Mouse (Mus musculus) gastrocnemius, adult 18-20 months (tissue): ENCODE measurements at regions not wholly inside any gene's neighbourhood (a gene's known extent, or its start where the extent isn't known, plus 50 kb on each side); places are given as distances from the start of the nearest gene placed in this dataset.
A peak's percentile ranks its signal among the peaks of the same experiment; 100 is the strongest.

Experiments
- DNase-seq: peaks from one replicate; pipeline ENCODE4 v3.0.0; 2021; ENCODE audit warnings: low spot score

DNA sequence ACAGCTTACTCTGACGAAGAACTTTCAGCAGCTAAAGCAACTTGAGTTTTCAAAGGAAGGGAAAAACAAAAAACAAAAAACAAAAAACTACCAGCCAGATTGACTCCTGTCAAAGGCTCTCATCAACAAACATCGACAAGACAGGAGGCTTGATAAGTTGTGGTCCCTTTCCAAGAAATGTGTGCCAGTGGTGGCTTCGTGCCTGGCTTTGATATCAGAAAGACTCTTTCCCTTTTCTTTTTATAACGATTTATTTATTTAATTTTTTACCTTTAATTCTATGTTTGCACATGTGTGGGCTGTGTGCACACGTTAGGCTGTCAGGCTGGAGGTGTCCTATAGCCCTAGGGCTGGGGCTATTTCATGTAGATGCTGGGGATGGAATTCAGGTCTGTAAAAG is 60.4 kb downstream of the Dact1 start:
- DNase-seq, result no peak

DNA sequence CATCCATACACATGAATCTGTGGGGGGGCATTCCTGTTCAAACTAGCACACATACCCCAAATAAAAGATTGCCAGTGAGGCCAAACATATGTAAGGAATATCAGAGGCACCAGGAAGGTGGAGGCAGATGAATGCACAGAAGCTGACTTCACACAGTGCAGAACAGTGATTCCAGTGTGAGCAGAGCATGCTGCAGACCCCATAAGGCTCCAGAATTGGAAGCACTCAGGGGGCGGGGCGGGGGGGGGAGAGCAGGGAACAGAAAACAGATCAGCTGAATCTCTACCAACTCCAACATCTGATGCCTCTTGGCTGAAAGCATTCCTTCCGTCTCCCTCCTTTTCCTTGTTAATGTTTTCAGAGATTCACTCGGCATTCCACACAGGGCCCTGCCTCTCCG is 62.3 kb downstream of the Dact1 start:
- DNase-seq, result no peak

DNA sequence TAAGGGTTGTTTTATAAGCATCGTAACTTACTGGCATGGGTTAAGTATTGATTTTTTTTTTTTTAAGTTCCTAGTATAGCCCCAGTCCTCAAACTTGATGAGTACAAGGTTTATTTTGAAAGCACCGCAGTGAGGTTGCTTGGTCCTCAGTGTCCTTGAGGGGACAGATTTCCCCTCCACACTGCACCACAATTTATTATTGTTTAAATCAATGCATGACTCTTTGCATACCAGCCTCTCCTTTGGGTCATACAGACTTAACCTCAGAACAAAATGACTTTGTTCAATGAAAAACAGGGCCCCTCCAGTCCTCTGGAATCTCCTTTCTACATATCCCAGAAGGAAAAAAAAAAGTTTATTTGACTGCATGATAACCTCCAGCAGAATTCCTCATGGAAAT is 63.9 kb downstream of the Dact1 start:
- DNase-seq, result no peak

DNA sequence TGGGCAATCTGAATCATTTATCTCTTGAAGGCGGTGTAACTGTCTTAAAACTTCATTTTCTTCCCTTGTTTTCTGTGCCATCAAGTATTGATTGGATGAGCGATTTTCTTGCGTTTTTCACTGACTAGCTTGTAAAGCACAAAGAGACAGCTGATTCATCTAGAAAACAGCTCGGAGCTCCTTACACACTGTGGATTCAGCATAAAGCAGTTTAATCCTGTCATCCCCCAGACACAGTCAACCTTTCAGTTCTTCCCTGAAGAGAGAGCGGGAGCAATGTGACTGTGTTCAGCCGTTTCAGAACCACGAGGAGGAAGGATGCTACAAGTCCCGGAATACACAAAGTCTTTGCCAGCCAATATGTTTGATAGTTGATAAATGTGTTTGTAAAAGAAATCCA is 66.8 kb downstream of the Dact1 start:
- DNase-seq, result no peak

DNA sequence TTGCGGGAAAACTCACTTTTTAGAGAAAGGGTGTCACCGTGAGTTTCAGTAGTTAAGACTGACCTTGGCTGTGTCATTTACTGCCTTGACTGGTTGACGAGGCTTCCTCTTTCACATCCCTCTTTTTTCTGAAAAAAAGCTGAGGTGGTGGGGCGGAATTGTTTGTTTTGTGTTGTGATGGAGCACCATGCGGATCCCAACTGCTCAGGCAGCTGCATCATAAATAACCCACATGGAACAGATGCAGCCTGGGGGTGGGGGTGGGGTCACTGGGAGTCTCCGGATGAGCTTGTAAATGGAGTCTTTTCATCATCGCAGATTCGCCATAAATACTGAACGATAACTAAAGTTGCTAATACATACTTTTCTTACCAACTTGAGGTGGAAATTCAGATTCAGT is 67.3 kb downstream of the Dact1 start:
- peak; percentile 22 for DNase-seq

DNA sequence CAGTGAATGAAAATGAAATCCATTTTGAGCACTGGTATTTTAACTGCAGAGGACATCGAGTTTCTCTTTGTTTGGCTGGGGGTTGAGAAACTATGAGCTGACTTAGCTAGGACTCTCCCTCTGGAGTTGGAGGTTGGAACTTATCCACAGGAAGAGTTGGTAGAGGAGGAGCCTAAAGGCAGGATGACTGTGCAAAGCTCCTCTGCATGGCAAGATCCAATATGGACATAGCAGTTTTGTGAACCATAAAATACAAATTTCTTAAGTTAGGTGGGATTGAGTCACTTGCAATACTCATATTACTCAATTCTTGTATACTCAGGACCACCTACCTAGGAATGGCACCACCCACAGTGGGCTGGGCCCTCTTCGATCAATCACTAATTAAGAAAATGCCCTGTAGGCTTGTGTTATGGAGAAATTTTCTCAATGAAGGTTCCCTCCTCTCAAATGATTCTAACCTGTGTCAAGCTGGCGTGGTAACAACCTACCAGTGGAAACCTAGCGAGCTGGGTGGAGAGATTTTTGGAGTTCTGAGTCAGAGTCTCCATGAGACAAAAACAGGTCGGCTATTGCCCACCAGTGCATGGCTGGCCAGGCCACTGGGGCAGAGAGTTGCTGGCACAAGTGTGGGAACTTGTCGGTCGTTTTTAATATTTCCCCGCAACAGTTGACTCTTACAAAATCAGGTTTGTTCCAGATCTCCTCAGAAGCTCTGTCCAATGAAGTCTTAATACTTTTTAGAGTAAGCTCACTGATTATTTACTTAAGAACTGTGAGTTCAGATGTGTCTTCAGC is 70.1 kb downstream of the Dact1 start:
- DNase-seq, result peak; percentile 40

DNA sequence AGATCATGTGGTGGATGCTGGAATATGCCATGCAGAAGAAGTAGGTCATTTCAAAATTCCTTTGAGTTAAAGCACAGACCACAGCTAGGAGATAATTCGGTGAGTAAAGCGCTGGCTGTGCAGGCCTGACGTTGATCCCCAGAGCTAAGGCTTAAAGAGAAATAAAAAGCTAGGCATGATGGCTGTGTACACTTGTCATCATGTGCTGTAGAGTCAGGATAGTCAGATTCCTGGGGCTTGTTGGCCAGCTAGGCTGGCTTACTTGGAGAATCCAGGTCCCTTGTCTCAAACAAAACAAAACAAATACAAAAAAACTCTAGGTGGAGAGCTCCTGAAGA is 70.7 kb downstream of the Dact1 start:
- no peak for DNase-seq

DNA sequence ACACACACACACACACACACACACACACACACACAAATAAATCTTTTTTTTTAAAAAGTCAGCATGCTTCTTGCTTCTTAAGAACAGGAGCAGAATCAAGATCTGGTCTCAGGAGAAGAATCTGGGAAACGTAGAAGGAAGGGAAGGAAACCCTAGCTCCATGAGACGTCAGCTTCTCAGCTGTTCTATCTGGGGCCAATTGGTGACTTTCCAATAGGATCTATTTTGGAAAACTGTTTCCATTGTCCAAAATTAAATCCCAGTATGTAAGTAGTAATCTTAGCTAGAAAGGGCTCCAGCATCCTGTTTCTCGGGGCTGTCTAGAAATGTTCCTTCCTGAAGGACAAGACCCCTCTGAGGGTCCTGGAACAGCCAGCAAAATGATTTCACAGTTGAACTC is 76.6 kb downstream of the Dact1 start:
- DNase-seq, result peak; percentile 73

DNA sequence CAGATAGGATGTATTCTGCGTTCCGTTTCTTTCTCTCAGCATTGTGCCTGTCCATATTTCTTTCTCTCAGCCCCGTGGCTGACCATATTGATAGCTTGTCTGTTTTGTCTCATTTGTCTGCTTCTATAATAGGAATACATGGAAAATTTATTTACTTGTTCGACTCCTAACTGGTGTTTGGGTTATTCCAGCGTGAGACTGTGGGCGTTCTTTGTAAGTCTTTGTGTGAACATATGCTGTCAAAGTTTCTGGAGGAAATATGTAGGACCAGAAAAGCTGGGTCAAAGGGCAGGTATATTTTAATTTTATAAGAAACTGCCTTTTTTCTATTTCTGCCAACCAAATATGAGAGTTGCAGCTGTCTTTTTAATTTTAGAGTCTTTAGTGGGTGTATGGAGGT is 81.8 kb downstream of the Dact1 start:
- DNase-seq, result no peak

DNA sequence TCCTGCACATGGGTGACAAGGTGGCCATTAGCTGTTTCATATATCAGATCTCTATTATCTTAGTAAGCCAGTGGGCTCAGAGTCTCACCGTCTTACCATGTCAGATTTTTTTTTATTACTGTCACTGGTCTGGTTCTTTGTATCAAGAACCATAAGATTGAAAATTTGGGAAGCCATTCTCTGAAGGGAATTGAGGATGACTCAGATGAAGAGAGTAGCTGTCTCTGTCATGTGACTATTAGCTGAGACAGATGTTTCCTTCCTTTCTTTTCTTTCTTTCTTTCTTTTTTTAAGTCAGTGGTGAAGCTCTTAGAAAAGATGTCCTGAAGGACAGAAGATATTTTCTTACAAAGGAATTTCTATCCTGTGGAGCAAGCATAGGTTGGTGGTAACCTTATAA is 84.1 kb downstream of the Dact1 start:
- DNase-seq, result no peak

DNA sequence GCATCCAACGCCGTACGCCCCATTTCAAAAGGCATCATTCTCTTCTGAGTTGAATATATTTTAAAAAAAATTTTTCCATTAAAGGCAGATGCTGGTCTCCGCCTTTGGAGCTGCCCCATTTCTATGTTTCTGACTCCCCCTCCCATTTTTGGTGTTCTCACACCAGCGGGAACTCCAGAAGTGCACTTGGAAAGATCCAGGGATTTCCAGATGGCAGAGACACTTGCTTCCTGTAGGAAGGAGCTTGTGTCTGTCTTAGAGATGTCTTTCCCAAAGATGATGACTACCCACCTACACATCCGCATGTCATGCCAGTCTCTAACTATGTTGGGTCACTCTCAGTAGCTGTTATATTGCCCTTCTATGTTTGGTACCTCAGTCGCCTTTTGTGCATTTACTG is 87.8 kb downstream of the Dact1 start:
- DNase-seq, result no peak

DNA sequence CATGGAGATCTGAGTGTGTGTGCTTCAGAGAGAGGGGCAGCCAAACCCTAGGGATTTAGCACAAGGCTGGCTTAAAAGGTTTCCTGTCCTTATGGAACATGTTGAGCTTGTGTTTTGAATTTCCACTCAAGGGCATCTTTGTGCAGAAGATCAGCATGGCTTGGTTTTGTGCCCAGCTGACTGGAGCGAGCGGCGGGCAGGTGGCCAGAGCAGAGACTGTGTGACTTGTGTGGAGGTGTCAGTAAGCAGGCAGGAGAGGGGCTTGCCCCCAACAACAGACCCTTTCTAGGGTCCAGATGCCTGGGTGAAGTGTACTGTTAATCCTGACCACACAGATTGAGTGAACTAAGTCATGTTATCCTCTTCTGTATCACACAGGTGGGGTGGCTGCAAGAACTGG is 89.0 kb downstream of the Dact1 start:
- no peak for DNase-seq

DNA sequence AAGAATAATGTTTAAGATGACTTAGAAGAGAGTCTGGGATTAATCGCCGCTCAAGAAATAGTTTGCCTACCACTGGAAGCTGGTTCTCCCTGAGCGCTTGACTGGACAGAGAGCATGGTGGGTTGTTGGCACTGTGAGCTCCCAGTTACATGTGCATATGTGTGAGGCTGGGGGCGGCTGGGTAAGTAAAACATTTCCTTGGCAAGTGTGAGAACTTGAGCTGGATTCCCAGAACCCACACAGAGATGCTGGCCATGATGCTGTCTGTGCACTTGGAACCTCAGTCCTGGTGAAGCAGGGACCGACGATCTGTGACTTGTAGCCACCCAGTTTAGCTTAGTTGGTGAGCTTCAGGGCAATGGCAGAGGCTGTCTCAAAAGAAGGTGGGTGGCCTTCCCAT is 90.5 kb downstream of the Dact1 start:
- DNase-seq, result no peak

DNA sequence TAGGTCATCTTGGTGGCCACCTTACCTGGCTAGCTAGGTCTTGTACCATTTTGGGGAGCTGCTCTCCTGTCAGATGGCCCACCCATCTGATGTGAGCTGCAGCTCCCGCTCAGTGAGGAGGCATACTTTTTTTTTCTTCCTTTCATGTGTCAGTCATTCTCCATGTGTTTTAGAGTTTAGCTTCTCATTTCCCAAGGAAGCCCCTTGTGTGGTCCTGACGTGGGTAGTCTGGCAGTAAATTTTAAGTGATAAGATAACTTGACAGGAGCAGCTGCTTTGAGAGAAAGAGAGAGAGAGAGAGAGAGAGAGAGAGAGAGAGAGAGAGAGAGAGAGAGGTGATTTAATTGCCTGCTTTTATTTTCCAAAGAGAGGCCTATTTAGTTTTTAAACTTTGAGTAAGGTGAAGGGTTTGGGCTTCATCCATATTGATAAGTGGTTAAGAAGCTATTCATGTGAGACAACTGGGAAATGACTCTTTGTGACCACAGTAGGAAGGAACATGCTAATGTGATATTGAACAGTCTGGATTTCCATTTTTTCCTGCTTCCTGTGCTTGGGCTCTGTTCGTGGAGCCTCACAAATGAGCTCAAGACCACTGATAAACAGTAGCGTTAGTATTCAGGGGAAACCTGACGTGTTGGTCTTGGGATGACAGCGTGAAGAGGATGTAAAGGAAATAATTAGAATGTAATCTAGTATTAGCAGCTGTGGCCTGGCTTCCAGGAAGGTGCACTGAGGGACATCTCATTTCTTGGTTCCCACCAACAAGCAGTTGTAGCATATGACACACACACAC is 92.1 kb downstream of the Dact1 start:
- no peak for DNase-seq

DNA sequence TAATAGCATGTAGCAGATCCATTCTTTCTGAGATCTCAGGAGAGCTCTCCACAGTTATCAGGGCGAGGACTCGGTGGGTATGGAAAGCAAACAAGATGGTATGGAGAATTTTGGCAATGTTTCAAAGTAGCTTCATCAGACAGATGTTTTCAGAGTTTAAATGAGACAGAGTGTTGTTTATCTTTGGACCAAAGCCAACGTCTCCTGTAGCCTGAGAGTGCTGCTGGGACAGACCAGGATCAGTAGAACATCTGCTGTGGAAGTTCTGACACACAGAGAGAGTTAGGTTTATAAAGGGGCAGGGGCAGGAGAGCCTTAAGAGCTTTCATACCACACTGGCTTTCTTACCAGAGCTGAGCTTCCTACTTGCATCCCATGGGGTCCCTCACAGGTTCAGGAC is 97.6 kb downstream of the Dact1 start:
- DNase-seq, result no peak

DNA sequence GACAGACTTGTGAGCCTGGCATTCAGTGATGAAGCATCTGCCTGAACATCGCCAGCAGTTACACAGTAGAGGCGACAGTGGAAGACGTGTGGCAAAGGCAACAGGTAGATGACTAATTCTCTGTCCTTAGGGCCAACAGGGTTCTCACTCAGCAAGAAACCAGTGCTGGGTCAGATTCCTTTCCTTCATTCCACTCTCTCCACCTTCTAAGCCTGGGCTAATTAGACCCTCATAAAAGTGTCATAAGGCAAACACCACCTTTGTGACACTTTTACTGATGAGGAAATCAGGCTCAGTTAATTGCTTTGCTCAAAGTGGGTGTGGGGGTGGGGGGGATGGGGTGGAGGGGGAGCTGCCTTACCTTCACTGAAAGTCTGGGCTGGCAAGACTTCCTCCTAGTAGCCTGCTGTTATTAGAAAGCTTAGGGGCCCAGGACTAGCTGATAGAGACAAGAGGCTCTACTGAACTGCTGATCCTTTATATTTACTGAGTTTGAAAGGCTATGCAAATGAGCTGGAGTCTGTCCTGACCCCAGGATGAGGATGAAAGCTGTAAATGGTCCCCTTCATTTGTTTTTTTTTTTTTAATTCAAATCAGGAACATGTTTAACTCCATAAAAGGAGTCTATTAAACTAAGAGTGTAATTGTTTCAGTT is 98.8 kb downstream of the Dact1 start:
- no peak for DNase-seq

DNA sequence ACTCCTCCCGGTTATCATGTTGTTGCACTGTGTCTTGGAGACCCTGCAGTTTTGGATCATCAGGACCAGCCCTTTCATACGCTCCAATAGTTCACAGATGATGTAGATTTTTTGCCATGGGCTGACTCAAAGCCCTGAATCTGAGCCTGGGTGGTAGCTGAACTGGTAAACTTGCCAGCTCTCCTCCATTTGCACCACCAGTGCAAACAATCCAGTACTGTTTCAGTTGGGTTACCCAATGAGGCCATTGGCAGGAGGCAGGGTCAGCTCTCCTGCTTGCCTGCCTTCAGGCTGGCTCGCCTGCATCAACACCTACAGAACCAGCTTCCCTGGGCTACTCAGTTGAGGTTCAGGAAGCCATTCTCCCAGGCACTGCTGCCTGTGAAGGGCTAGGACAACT is 102.6 kb downstream of the Dact1 start:
- no peak for DNase-seq

DNA sequence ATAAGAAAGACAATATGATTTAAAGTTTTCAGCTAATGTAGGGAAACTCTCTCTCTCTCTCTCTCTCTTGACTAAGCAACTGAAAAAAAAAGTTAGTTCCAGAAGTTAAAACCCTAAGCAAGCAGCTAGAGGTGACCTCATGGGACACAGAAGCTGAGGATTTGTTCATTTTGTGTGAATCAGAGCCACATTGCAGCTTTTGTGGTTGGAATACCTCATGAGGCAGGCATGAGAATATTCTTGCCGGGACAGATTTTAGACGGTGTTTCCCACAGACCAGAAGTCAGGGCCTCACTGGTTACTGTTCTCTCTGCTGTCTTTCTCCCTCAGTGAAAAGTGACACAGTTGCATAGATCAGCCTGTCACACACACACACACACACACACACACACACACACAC is 107.3 kb downstream of the Dact1 start:
- no peak for DNase-seq

DNA sequence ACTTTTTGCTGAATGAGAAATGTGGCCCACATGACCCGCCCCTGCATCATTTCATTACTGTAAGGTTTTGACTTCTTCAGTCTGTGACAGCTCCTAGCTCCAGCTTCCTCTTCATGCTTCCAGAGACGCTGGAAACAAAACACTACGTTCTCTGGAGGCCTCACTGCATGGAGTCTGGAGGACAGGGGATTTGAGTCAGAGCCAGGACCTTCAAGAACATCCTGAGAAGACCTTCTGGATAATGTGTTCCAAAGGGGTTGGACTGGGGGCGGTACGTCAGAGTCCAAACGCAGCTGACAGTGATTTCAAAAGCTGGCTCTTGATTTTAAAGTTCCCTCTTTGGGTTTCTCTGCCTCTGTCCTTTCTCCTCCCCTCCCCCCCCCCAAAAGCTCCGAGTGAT is 108.5 kb downstream of the Dact1 start:
- peak; percentile 63 for DNase-seq

DNA sequence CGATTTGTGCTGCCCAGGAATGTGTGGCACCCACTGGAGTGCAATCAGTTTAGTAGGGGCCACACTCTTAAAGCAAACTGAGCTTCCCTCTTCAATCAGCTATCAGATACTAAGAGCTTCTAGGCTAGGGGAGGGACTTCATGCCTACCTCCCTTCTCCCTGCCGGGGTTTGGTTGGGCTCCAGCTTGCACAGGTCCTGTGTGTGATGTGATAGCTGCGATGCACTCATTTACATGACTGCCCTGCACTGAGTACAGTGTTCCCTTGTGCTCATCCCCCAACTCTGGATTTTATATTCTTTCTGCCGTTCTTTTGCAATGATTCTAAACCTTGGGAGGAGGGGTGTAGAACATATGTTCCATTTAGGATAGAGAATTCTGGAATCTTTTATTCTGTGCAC is 109.5 kb downstream of the Dact1 start:
- no peak for DNase-seq

DNA sequence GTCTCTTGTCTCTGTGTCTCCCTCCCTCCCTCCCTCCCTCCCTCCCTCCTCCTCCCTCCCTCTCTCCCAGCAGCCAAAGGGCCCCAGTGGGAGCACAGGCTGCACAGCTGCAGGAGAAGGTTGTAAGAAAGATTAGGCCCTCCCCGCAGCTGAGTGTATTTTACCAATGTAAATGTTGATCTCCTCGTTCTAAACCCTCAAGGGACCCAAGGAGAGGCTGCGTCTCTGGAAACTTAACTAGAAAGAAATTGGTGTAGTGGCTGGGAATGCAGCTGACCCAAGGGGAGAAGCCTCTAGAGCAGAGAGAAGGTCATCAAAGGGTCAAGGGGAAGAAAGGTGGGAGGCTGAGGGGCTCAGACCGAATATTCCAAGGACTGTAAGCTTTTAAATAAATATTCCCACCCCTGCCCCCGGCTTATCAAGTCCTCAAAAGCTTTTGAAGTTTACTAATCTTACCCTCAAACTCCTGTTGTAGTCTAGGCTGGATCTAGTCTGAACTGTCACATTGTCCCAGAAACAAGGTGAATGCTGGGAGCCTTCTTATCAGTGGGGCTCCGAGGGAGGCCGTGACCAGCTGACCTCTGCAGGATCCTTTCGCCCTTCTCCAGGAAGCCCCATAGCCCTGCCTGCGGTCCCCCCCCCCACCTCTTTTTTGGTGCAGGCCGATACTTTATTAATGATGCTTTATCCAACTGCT is 116.5 kb downstream of the Dact1 start:
- DNase-seq, result no peak

DNA sequence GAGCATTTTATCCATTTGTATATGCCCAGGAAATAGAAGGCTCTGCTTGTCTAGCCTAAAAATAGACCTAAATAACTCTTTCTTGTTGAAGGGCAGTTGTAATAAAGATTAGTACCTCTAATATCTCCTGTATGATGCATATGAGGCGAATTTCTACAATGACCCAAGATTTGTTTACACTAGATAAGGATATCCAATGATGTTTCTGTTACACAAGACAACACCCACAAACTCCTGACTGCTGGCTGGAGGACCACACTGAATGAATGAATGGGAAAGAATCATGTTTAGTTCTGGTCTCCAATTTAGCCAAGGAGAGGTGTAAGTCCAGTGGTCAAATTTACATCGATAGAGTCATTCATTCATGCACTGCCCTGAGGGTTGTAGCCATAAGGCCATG is 118.3 kb downstream of the Dact1 start:
- no peak for DNase-seq
